Mouse (Mus musculus) heart, postnatal 10 days (tissue): ENCODE results near the gene Chrnb1. TPM values are rescaled to one million over a fixed set of nuclear protein-coding genes. Genes with fewer than 3 reads are reported as not detected.

Experiments used
- DNase-seq, 2 experiments: peaks; one replicate each; pipeline ENCODE4 v3.0.0; 2021
- intact Hi-C: fragments of 180-260 bp; cut with DNase I; formaldehyde crosslinking; loops from one replicate; pipeline ENCODE4 v1.15.1; 2025
- total RNA-seq, 2 experiments: library from RNA; stranded (reverse); gene quantifications; 2 replicates each; pipeline ENCODE4 v1.2.3; 2021

Chrnb1 gene
- total RNA-seq, 2 experiments from 2014 or later: 5.8 to 7.1 TPM

- intact Hi-C loops: no loop called here
- DNase-seq: peak in 1 of 2 experiments; percentile 26
Observed at GRCm38 (mm10) chr11:69778258-69778982, 17.3 kb downstream of the Chrnb1 start.

DNA sequence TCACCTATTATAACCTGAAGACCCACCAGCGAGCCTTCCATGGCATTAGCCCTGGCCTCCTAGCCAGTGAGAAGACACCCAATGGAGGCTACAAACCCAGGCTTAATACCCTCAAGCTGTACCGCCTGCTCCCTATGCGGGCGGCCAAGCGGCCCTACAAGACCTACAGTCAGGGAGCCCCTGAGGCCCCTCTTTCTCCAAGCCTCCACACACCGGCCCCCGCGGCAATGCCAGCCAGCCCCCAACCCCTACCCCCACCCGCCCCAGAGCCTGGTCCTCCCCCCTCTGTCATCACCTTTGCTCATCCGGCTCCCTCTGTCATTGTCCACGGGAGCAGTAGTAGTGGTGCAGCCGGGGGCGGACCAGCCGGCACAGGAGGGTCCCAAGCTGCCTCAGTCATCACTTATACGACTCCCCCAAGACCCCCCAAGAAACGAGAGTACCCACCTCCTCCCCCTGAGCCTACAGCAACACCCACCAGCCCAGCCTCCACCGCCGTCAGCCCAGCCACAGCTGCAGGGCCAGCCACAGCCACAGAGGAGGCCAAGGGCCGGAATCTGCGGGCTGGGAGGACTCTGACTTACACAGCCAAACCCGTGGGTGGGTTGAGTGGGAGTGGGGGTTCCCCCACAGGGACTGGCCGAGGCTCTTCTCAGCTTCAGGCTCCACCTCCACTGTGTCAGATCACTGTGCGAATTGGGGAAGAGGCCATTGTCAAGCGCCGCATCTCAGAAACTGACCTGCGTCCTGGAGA, 18.1 kb downstream of the Chrnb1 start:
- intact Hi-C loops: no loop called here
- DNase-seq: no peak

DNA sequence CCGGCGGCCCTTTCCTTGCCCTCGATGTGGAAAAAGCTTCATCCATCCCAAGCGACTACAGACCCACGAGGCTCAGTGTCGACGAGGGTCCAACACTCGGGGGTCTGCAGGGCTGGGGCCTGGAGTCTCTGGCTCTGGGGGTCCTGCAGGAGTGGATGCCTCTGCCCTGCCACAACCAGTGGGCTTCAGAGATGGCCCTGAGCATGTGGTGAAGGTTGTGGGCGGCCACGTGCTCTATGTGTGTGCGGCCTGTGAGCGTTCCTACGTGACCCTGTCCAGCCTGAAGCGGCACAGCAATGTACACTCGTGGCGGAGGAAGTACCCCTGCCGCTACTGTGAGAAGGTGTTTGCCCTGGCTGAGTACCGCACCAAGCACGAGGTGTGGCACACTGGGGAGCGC, 19.3 kb downstream of the Chrnb1 start:
- intact Hi-C loops: no loop called here

DNA sequence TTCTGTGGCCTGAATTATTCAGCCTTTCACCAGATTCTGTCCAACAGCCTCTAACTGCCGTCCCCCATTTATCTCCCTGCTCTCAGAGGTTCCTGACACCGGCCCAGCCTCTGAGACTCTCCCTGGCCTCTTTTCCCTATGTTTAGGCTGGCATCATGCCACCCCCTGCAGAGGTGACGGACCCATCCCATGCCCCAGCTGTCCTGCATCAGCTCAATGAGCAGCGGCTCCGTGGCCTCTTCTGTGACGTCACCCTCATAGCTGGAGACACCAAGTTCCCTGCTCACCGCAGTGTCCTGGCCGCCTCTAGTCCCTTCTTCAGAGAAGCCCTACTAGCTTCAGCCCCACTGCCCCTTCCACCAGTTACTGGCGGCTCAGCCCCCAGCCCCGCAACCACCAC, 20.0 kb downstream of the Chrnb1 start:
- intact Hi-C loops: no loop called here
- no peak for DNase-seq

More for the DNA sequence above, 19.3 kb downstream of the Chrnb1 start:
- no peak for DNase-seq

- no peak for DNase-seq
- intact Hi-C loops: no loop called here
Observed at GRCm38 (mm10) chr11:69774961-69775360, 20.8 kb downstream of the Chrnb1 start.

DNA sequence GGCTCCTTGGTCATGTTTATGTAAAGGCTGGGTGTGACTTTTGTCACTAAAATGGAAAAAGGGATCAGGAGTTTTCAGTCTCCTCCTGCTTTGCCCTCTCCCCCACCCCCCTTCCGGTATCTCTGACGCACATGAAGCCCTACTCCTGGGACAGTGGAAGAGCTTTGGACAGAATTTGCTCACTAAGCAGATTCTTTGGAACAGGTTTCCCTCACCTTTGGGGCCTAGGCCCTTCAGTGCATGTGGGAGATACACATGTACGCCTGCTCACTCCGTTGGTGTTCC, 28.2 kb downstream of the Chrnb1 start:
- intact Hi-C loops: no loop called here
- peak; percentile 29 to 36 for DNase-seq

DNA sequence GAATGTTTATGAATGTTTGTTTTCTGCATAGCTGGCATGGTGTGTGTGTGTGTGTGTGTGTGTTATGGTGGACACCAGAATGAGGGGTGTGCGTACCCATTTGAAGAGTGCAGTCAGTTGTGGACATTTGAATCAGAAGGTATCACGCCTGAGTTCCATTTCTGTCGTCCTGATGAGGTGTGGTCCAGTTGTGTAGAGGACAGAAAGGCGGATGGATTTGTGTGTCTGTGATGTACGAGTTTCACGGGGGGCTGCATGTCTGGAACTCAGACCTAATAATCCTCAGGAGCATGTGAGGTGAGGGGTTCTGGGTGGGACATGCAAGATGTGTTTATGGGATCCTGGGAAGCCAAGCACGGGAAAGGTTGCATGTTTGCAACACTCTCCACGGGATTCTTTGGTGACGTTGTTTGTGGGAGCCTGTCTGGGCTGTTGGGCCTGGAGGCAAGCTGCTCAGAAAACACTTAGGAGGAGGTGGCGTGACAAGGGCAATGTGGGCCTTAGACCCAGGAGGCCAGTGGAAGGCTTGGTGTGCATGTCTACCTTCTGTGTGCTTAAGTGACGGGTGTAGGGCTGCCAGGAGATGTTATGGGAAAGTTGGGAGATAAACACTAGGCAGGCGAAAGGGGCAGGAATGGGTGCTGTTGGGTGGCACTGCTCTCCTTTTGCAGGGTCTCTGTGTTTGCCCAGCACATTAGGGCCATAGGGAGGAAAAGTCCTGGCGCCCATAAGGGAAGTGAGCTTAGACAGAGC, 28.7 kb downstream of the Chrnb1 start:
- intact Hi-C loops: no loop called here
- DNase-seq: peak; percentile 21 to 44

DNA sequence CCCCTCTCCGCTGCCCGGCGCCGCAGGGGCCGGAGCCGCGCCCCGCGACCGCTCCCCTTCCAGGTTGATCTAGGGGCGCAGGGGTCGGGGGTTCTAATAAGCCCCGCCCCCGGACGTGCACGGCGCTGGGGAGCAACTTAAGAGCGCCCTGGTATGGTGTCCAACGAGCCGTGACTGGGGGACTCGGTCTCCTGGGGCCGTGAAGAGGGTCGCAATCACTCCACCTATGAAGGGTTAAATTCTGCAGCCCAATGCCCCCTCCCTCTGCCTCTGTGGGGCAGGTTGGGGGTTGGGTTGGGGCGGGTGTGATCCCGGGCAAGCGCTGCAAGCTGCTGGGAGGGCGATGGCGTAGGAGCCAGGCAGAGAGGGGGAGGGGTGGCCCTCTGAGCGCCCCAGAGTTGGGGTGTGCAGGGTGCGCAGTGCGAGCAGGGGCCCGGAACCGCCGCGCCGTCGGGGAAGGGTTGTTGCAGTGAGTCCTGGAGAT, 29.6 kb downstream of the Chrnb1 start:
- DNase-seq: peak; percentile 80 to 82
- intact Hi-C loops: no loop called here

DNA sequence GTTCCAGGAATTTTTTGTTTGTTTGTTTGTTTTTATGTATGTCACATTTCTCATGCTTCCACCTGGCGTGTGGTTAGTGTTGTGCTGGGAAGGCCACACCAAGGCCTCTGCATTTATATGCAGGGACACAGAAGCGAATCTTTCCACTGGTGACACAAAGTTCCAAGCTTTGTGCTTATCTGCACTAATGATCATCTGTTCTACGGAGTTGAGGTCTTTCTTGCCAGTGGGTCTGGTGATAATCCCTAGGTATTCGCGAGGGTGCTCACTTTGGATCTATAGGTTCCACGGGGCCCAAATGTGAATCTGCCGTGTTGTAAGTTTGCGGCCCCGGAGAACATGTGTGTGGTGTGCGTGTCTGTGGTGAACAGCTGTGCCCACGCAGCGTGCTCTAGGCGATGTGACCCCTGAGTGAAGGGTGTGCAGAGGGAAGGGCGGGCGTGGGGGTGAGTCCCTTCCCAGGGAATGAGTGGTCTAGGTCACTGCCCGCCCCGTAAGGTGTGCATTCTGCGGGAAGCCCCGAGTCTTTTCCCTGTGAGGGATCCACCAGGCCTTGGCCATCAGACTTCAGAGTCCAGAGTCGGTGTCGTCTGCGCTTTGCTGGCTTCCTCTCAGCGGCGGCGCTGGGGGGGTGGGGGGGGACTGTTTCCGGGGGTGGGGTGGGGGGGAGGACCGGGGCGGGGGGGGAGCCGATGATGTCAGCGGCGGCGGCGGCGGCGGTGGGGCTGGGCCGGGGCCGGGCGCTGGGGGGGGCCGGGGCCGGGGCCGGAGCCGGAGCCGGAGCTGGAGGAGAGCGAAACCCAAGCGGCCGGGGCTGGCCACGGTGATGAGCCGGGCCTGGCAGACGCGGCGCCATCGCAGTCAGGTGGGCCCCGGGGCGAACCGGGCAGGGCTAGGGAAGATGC, 30.3 kb downstream of the Chrnb1 start, which contains the start of gene Zbtb4:
TSS of gene Zbtb4 (plus strand) at position 692 of the 905 bp plus-strand sequence.
- peak; percentile 56 to 66 for DNase-seq
- intact Hi-C loops: loop anchor here (2.0 kb wide), 1 partner anchor 37 kb away; no protein-coding TSS in a partner anchor

DNA sequence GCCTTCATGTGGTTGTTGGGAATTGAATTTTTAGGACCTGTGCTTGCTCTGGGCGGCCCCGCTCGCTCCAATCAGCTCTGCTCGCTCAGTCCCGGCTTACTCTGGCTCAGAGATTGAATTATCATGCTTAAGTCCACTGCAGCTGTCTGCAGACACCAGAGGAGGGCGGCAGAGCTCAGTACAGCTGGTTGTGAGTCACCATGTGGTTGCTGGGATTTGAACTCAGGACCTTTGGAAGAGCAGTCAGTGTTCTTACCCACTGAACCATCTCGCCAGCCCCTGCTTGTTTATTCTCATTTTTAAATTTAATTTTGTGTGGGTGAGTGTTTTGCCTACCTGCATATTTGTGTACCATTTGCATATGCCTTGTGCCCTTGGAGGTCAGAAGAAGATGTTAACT, 32.2 kb downstream of the Chrnb1 start:
- DNase-seq: no peak
- intact Hi-C loops: no loop called here

GRCm38 (mm10) chr11:69761868-69762267, 33.9 kb downstream of the Chrnb1 start, which contains the start of gene Slc35g3:
Gene Slc35g3 (minus strand): TSS chr11:69761968.
- no peak for DNase-seq
- intact Hi-C loops: no loop called here

- DNase-seq: no peak
- intact Hi-C loops: no loop called here
Observed at GRCm38 (mm10) chr11:69760901-69761200, 34.9 kb downstream of the Chrnb1 start.

DNA sequence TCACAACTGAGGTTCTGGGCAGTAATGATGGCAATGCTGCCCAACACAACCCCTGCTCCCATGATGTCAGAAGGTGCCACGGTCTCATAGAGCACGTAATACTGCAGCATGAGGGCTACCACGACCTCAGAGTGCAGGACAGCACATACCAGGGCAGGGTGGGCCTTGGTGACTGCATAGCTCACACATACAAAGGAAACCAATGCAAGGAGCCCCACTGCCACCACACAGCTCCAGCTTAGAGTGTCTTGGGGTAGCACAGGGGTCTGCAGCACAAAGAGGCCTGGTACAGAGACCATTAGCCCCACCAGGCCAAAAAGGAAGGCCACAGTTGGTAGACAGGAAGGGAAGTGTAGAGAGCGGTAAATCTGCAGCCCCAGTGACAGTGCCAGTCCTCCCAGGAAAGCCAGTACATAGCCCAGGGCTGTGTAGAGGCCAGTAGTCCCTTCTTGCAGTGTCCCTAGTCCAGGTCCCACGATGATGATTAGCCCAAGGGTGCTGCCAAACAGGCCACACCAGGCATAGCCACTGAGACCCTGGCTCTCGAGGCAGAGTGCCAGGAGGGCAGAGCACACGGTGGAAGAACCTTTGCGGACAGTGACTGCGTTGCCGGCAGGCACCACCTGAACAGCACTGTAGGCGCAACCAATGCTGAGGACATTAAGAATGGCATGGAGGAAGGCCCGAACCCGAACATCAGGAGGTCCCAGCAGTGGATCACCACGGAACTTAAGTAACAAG, 35.4 kb downstream of the Chrnb1 start:
- intact Hi-C loops: no loop called here
- DNase-seq: no peak

- DNase-seq: peak; percentile 85 to 91
- intact Hi-C loops: loop anchor here (2.0 to 5.0 kb wide), 2 partner anchors 118 to 233 kb away; partner anchors contain the start of gene Gabarap
Observed at GRCm38 (mm10) chr11:69758971-69759721, 36.6 kb downstream of the Chrnb1 start.

DNA sequence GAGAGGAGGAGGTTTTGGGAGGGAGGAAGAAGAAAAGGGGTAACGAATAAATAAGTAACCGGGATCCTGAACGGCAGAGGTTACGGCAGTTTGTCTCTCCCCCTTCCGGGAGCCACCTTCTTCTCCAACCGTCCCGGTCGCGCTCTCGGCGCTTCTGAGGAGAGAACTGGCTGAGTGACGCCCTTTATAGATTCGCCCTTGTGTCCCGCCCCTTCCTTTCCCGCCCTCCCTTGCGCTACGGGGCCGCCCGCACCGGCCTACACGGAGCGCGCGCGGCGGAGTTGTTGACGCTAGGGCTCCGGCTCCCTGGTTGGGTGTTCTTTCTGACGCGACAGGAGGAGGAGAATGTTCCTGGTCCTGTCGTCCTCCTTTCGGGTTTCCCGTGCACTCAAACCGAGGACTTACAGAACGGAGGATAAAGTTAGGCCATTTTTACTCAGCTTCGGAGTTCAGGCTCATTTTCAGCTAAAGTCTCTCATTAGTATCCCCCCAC, 37.2 kb downstream of the Chrnb1 start, which contains the start of gene Polr2a:
TSS of gene Polr2a (minus strand) at position 160 of the 493 bp plus-strand sequence.
- intact Hi-C loops: loop anchor here (2.0 to 5.0 kb wide), 2 partner anchors 118 to 234 kb away; partner anchors contain the start of gene Gabarap
- peak; percentile 98 to 99 for DNase-seq

GRCm38 (mm10) chr11:69758090-69758456, 37.7 kb downstream of the Chrnb1 start:
- peak; percentile 98 for DNase-seq
- intact Hi-C loops: loop anchor here (2.0 to 5.0 kb wide), 2 partner anchors 119 to 234 kb away; partner anchors contain the start of gene Gabarap

DNA sequence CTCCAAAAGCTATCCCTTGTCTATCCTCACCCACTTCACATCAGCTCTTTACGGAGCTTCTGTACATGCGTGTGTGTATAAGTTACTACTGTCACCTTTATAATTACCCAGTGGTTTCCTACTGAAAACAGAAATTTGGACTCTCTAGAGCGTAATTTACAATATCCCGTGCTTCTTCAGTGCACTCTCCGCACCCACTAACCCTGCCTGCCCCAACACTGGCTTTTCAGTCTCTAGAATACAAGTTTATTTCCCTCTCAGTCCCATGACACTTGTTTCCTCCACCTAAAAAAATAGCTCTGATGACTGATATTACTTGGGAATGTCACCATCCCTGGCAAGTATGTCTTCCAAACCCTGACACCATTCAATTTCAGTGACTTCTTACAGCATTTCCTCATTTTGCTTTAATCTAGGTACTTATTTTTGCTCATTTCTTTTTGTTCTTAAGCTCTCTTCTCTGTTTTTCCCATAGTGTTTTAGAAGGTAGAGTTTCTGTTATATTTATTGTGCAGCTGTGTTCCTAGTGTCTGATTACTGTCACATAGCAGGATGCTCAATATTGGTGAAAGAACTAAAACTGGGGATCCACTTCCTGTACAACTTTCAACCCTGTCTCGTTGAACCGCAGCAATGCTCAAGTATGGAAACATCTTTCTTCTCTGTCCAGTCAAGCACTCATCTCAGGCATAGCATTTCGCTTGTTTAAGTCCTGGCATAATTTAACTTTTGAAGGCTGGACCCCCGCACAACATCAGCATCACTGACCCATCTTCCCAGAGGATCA, 38.2 kb downstream of the Chrnb1 start:
- intact Hi-C loops: loop anchor here (2.0 to 5.0 kb wide), 2 partner anchors 119 to 235 kb away; partner anchors contain the start of gene Gabarap

More for the DNA sequence above, 38.2 kb downstream of the Chrnb1 start:
- no peak for DNase-seq
